ENCODE assay signal across 25 mouse cellular contexts in the genomic region with DNA sequence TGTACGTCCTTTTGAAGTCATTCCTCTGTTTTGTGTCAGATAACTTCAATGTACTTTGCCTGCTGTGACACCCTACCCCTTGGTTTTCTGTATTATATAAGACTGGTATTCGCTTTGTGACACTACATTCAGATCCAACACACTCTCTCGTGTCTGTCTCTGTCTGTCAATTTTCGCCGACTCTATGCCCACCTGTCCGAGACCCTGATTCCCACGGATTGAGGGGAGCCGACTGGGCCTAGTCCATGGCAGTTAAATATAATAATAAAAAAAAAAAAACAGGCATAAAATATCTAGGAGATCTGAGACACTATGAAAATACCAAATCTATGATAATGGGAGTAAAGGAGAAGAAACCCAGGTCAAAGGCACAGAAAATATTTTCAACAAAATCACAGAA. TPM values are rescaled to one million over a fixed set of nuclear protein-coding genes. Genes with fewer than 3 reads are reported as not detected.
DNase-seq lines count a peak whose midpoint lies in the region.
"Had no signal": no experiment of that assay in that cellular context is flagged by ENCODE, and none has a peak within 500 bp of the region (broad histone marks: within the 10 kb centered on the region; RNA-seq: fewer than 3 reads in every experiment).

No protein-coding gene starts in this region.

- H3K4me1 ChIP-seq in heart, embryonic 10.5 days, result 0 out of 2 replicates have a peak, but pooled peaks cover 3% of the 10 kb centered on the region

- WGBS in heart, embryonic 10.5 days, result 56% methylated on average over 8 of the region's 8 CpGs

- no peaks in the 10 kb centered on the region for H3K27me3 ChIP-seq in heart, embryonic 10.5 days (ENCODE audit: insufficient read depth, poor library complexity, severe bottlenecking)
- H3K27me3 ChIP-seq: CH12.LX had no signal

- no peak overlapping the region for H3K4me3 ChIP-seq in heart, embryonic 10.5 days

- peak; percentile 59 for DNase-seq in heart, adult 11 months
- no peak for DNase-seq in heart, postnatal 25 days (ENCODE audit: low spot score)
- DNase-seq in heart, embryonic 10.5 days (ENCODE audit: low spot score), result peak; percentile 74
- DNase-seq in heart, postnatal 36 days, result no peak
- DNase-seq: adrenal gland, adult 2 months; adrenal gland, adult 8-10 months; adrenal gland, postnatal 10 days; adrenal gland, postnatal 14 days; adrenal gland, postnatal 25 days; adrenal gland, postnatal 36 days; B cell, adult 2 months; cerebellum, adult 11 months; cerebellum, adult 11-12 months; cerebellum, adult 18-20 months had no signal

- intact Hi-C loops in heart, postnatal 25 days (cut with DNase I), result no loop called here
- intact Hi-C loops in heart, postnatal 36 days (cut with DNase I), result no loop called here

- H3K36me3 ChIP-seq in heart, embryonic 10.5 days, result no peaks in the 10 kb centered on the region
- H3K36me3 ChIP-seq: G1E had no signal

- no peaks in the 10 kb centered on the region for H3K9me3 ChIP-seq in heart, embryonic 10.5 days
- H3K9me3 ChIP-seq: G1E had no signal

- H3K27ac ChIP-seq in heart, embryonic 10.5 days, result no peak overlapping the region

RNA-seq across cellular contexts. Expression of a gene that starts 18.9 kb away (rescaled TPM):
- not detected for total RNA-seq in heart, postnatal 25 days (2021)
- not detected in 2 replicates for polyA plus RNA-seq in heart, embryonic 10.5 days (2016; fragmentation: Nextera tagmentation; extraction: Ambion mirVana)
- total RNA-seq in heart, postnatal 36 days (2021), result under 1 TPM in 1 of 2 experiments, not detected in 1; 0.22 TPM
- total RNA-seq: CH12.LX, ES-E14 had no signal
- polyA plus RNA-seq: activated CD4-positive, CD25-positive, alpha-beta regulatory T cell, adult 4 months; brain, embryonic 14.5 days; C2C12; G1E had no signal

RNA-seq across cellular contexts. Expression of a gene that starts 31.8 kb away (rescaled TPM):
- total RNA-seq in heart, postnatal 25 days (2021), result not detected
- 0.09 TPM in 1 of 2 replicates, not detected in the other for polyA plus RNA-seq in heart, embryonic 10.5 days (2016; fragmentation: Nextera tagmentation; extraction: Ambion mirVana)
- total RNA-seq in heart, postnatal 36 days (2021), result under 1 TPM in 1 of 2 experiments, not detected in 1; 0.14 TPM
- total RNA-seq: CH12.LX, ES-E14, MEL had no signal
- polyA plus RNA-seq: adrenal gland, adult 2 months; C2C12 had no signal

RNA-seq across cellular contexts. Expression of a gene that starts 38.0 kb away (rescaled TPM):
- not detected for total RNA-seq in heart, postnatal 25 days (2021)
- not detected in 2 replicates for polyA plus RNA-seq in heart, embryonic 10.5 days (2016; fragmentation: Nextera tagmentation; extraction: Ambion mirVana)
- not detected for total RNA-seq in heart, postnatal 36 days (2021)
- total RNA-seq: adrenal gland, adult 18-20 months; adrenal gland, adult 2 months; adrenal gland, adult 8-10 months; adrenal gland, postnatal 10 days; adrenal gland, postnatal 14 days; adrenal gland, postnatal 25 days; adrenal gland, postnatal 36 days; adrenal gland, postnatal 4 days; G1E; MEL had no signal
- polyA plus RNA-seq: activated CD4-positive, CD25-positive, alpha-beta regulatory T cell, adult 4 months; adrenal gland, adult 2 months; brain, embryonic 14.5 days; C2C12; CD4-positive, CD25-positive, alpha-beta regulatory T cell, adult 4 months; G1E; Patski had no signal

Comparison
In these comparisons a context has a peak if more than half of its experiments do, and no peak if none do; other contexts are left out.
1. DNase-seq: peak in heart, adult 11 months (single experiment) and heart, embryonic 10.5 days (single experiment); none in heart, postnatal 25 days (single experiment) and heart, postnatal 36 days (0 of 2).